Mouse (Mus musculus) monocyte, adult 59 days (primary cell): ENCODE measurements around the gene Tssk2. TPM values are rescaled to one million over a fixed set of nuclear protein-coding genes. Genes with fewer than 3 reads are reported as not detected.

Experiments
- total RNA-seq, 2 experiments: library from RNA; stranded (reverse); gene quantifications; one replicate each; pipeline ENCODE4 v1.2.4; 2023

Gene Tssk2
- total RNA-seq, result not detected

GRCm38 (mm10) chr16:17898462-17898861, at the start of gene Tssk2, which contains the start of gene Dgcr2:
TSS of gene Tssk2 (plus strand) at chr16:17898637.
TSS of gene Dgcr2 (minus strand) at chr16:17898562.

GRCm38 (mm10) chr16:17891567-17891959, 6.9 kb upstream of the Tssk2 start, which contains the start of gene Gm20518:
TSS of gene Gm20518 (minus strand) at chr16:17891671.

GRCm38 (mm10) chr16:17893923-17894322, 4.5 kb upstream of the Tssk2 start, which contains the start of gene Tssk1:
TSS of gene Tssk1 (plus strand) at chr16:17894223.

DNA sequence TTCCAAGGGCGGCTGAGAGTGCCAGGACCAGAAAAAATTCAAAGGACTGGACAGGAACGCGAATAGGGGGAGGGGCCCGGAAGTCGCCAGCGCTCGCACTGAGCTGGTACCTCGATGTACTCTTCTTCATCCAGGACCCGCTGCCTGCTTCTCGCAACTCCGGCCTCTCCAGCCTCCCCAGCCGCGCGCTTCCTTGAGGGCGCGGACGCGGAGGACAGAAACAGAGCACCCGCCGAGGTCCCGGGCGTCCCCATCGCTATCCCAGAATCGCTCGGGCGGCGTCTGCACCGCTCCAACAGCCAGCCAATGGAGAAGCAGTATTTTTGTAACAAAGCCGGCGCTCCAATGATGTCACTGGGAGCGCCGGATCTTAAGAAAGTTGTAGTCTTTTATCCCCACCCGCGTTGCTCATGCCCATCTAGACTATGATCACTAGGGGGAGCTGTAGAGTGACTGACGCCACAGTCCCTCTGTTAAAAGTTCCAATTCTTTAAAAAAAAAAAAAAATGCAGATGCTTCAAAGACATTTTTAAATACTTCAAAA, 12.7 kb downstream of the Tssk2 start, which contains the start of gene Ess2:
Gene Ess2, minus strand, starts transcription at position 297 of the 544 bp plus-strand sequence.

GRCm38 (mm10) chr16:17914307-17915249, 16.1 kb downstream of the Tssk2 start, which contains the start of gene Gsc2:
TSS of gene Gsc2 (minus strand) at chr16:17915059.

DNA sequence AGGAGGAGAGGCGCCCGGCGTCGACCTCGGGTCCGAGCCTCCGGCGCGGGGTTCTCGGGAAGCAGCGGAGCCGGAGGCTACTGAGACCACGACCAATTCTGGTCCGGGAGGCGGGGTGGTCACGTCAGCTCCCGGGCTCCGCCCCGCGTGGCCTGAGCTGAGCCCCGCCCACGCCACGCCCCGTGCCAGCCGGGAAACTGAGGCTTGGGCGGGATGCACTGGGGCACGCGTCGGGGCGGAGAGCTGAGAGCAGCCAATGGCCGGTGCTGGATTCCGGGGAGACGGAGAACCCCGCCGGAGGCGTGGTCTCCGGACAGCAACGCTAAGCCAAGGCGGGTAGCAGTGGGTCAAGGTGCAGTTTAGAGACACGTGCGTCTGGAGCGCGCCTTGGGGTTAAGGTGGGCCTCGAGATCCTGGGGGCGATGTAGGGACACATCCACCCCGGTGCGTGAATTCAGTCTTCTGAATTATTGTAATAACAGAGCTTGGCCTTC, 29.7 kb downstream of the Tssk2 start, which contains the start of gene Slc25a1:
Gene Slc25a1, minus strand, starts transcription at position 133 of the 494 bp plus-strand sequence.

Other genes starting within 250 kb of the Tssk2 start
- 100 to 1,000 TPM; 149 to 152 TPM for gene Med15, start 165.7 kb upstream of the Tssk2 start, total RNA-seq
- gene Klhl22, start 139.0 kb upstream of the Tssk2 start, total RNA-seq, result 10 to 100 TPM; 15.8 to 18.6 TPM
- gene Scarf2, start 101.4 kb upstream of the Tssk2 start, total RNA-seq, result under 1 TPM; 0.71 to 0.76 TPM
- not detected for gene B830017H08Rik, start 65.5 kb upstream of the Tssk2 start, total RNA-seq
- 10 to 100 TPM in 1 of 2 experiments, 1 to 10 TPM in 1; 7.4 to 11.1 TPM for gene Car15, start 60.3 kb upstream of the Tssk2 start, total RNA-seq
- gene Gm20518, start 7.0 kb upstream of the Tssk2 start, total RNA-seq, result 1 to 10 TPM in 1 of 2 experiments, under 1 TPM in 1; 0.76 to 1.8 TPM
- gene Tssk1, start 4.4 kb upstream of the Tssk2 start, total RNA-seq, result not detected
- gene Dgcr2, start 75 bp upstream of the Tssk2 start, total RNA-seq, result 10 to 100 TPM; 58.6 to 59.6 TPM
- 10 to 100 TPM; 33.2 to 37.0 TPM for gene Ess2, start 12.7 kb downstream of the Tssk2 start, total RNA-seq
- not detected for gene Gsc2, start 16.4 kb downstream of the Tssk2 start, total RNA-seq
- gene Slc25a1, start 29.6 kb downstream of the Tssk2 start, total RNA-seq, result 10 to 100 TPM; 29.4 to 33.2 TPM
- not detected for gene Vpreb2, start 81.8 kb downstream of the Tssk2 start, total RNA-seq
- gene Dgcr6, start 154.2 kb downstream of the Tssk2 start, total RNA-seq, result 1 to 10 TPM; 3.8 to 8.2 TPM
- 1 to 10 TPM; 2.1 to 2.9 TPM for gene Prodh, start 191.6 kb downstream of the Tssk2 start, total RNA-seq
- gene Rtn4r, start 229.0 kb downstream of the Tssk2 start, total RNA-seq, result not detected